Mouse (Mus musculus) thymus, postnatal 0 days (tissue): ENCODE data around the gene Kdm2a. TPM values are rescaled to one million over a fixed set of nuclear protein-coding genes. Genes with fewer than 3 reads are reported as not detected.
"Not testable (repeated sequence)": the region's sequence is repeated elsewhere in the genome, so short reads cannot be mapped to it uniquely, and the experiment has no call there.

Experiments
- DNase-seq: peaks from one replicate; pipeline ENCODE4 v3.0.0-alpha.2; 2015; ENCODE audit warnings: low spot score
- polyA plus RNA-seq: library from polyadenylated mRNA; unstranded; fragments of >200 nt; fragmentation: Nextera tagmentation; extraction: Ambion mirVana; gene quantifications from 2 replicates; pipeline ENCODE4 v1.2.1, GENCODE M21; 2015

Kdm2a gene
- polyA plus RNA-seq, 1 experiment from 2014 or later = 26.0 TPM

- DNase-seq = peak; percentile 64
Measured at GRCm38 (mm10) chr19:4417183-4417582, 19.1 kb upstream of the Kdm2a start.

GRCm38 (mm10) chr19:4414631-4415030 lies 16.5 kb upstream of the Kdm2a start:
- no peak for DNase-seq

- no peak for DNase-seq
Measured at GRCm38 (mm10) chr19:4409062-4409461, 11.0 kb upstream of the Kdm2a start.

GRCm38 (mm10) chr19:4404840-4405239 lies 6.8 kb upstream of the Kdm2a start:
- no peak for DNase-seq

DNA sequence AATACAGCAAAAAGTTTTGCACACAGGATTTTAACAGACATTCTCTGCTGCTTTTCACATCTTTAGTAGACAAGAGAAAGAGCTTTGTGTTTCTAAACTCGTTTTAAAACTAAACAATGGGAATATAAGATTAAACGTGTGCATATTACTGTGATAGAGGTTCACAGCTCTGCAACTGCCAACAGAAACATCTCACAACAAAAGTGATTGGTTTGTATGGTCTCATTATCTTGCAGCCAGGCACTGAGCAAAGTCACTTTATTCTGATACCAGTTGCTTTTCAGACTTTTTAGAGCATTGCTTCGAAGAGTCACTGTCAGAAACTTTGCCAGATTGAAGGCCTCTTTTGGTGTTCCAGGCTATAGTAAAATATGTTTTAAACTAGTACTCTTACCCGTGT lies 874 bp upstream of the Kdm2a start:
- no peak for DNase-seq

GRCm38 (mm10) chr19:4398630-4398948 lies 504 bp upstream of the Kdm2a start:
- DNase-seq = no peak

DNA sequence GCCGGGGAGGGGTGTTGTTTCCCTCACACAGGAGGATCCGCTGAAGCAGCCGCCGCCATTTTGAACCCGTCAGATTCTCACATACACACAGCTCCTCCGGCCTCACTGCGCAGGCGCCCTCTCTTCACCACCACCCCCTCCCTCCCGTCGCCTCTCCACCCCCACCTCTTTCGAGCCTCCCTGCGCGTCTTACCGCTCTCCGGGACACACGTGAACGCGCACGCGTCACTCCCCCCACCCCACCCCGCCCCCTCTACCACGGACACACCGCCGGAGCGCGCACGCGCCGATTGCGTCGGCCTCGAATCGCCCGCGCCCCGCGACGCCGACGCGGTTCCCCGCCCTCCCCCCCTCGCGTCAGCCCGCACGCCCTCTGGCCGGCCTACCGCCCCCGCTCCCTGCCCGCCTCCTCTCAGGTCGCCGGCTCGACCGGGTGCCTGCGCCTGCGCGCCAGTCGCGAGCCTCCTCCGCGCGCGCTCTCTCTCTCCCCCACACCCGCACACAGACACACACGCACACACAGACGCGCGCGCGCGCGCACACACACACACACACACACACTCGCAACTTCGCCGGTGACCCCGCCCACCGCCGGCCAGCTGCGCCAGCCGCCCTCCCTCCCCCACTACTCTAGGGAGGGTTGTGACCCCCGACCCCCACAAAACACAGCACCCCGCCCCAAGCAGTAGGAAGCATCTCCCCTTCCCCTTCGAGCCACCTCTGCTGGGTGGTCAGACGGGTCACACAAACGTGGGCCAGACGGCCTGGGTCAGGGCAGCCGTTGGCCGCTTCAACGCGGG lies 887 bp downstream of the Kdm2a start:
- DNase-seq = peak; percentile 98

DNA sequence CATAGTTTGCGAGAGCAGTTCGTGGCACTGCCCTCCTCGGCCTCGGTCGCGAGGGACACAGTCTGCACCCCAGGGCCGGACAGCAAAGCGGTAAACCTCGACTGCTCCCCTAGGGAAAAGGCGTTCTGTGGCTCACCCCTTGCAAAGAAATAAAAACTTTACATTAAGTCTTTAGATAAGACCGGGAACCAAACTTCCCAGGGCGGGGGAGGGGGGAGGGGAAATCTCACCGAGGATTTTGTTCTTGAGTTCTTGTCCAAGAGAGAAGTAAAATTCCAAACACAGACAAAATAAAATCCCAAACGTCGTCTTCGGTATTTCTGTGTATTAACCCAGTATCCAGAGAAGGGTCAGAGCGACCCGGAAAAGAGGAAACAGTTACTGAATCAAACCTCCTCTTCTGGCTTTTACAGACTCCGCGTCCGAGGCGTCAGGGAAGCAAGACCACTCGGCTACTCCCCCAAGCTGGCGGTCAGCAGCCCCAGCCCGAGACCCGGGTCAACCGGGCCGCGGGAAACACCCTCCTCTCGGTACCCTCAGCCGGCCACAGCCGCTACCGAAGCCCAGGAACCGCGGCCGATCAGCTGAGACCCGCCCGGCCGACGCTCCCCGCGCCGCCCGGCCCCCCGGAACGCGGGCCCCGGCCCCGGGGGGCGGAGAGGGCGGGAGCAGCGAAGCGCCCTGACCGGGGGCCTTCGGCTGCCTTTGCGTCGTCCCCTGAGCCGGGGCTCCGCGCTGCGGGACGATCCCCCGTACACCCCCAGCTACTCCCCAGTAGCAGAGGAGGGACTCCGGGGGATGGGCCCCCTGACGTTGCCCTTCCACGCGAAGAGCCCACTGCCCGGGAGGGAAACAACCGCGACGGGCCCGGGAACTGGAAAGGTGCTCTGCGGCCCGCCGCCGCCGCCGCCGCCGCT lies 1.7 kb downstream of the Kdm2a start:
- DNase-seq = peak; percentile 26

- no peak for DNase-seq
Measured at GRCm38 (mm10) chr19:4387276-4387675, 10.8 kb downstream of the Kdm2a start.

DNA sequence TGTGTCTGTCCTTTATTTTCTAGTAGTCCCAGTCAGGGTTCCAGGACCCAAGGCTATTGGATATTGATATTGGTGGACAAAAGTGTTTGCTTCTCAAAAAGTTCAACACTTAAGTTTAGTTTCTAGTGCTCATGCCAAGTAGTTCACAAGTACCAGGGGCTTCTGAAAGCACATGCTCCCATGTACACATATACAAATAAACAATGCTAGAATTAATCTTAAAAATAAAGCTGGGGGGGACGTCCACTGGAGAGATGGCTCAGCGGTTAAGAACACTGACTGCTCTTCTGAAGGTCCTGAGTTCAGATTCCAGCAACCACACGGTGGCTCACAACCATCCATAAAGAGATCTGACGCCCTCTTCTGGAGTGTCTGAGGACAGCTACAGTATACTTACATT lies 13.1 kb downstream of the Kdm2a start:
- DNase-seq = no peak

DNA sequence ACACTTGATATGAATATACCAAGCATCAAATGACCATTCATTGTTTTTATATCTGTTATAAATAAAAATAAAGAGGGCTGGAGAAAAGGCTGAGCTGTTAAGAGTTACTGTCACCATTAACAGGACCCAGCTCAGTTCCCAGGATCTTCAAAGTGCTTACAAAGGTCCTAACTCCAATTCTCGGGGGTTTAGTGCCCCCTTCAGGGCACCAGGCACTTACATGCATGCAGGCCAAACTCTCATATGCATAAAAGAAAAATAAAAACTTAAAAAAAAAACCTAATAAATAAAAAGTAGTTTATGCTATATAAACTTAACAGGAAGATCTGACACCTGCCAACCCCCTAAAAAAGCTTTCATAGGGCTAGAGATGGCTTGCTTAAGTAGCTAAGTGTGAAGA lies 13.8 kb downstream of the Kdm2a start:
- DNase-seq = peak; percentile 15

DNA sequence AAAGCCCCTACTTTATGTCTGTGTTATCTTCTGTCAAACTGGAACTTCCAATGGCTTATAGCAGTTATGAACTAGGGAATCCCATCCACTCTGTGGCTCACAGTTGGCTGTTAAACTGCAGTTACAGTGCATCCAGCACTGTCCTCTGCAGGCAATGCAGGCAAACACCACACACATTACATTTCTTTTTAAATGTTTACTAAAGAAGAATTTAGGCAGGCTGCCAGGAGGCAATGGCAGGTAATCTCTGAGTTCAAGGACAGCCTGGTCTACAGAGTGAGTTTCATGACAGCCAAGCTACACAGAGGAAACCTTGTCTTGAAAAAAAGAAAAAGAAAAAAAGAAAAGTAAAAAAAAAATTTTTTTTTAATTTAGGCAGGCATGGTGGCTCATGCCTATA lies 14.8 kb downstream of the Kdm2a start:
- no peak for DNase-seq

DNA sequence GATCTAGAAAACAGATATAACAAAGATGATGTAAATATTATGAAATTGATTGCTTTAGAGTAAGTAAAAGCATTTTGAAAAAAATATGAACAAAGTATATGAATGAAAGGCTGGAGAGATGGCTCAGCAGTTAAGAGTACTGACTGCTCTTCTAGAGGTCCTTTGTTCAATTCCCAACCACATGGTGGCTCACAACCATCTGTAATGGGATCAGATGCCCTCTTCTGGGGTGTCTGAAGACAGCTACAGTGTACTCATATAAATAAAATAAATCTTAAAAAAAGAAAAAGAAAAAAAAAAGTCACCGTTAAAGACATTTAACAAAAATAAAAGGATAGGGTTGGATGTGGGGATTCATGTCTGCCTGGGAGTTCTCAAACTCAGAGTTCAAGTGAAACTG lies 15.8 kb downstream of the Kdm2a start:
- DNase-seq = not testable (repeated sequence)

- no peak for DNase-seq
Measured at GRCm38 (mm10) chr19:4370656-4371055, 27.4 kb downstream of the Kdm2a start.

DNA sequence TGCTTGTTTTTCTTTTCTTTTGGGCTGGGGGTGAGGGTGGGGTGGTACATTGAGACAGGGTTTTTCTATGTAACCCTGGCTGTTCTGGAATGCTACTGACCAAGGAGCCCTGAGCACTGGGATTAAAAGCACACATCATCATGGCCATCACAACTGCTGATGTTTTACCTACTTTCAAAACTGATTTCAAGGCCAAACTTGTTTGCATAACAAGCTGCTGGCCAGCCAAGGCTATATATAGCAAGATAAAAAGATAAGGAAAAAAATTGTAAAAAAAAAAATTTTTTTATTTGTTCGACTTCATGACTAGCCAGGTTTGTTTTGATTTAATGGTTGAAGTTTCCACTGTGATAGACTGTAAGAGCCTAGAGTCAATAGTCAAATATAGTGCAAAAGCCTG lies 27.8 kb downstream of the Kdm2a start:
- no peak for DNase-seq

DNA sequence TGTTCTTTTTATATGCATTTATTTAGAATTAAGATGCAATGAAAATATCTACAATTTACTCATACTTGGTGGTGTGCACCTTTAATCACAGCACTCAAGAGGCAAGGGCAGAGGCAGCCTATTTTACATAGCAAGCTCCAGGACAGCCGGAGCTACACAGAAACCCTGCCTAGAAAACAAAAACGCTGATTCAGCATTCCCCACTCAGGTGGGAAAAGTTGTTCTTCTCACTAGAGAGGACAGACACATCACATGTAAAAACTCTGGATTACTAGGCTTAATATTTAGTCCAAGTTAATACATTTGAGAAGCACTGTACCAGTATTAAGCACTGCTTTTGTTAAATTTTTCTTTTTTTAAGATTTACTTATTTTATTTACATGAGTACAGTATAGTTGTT lies 48.6 kb downstream of the Kdm2a start:
- DNase-seq = no peak

DNA sequence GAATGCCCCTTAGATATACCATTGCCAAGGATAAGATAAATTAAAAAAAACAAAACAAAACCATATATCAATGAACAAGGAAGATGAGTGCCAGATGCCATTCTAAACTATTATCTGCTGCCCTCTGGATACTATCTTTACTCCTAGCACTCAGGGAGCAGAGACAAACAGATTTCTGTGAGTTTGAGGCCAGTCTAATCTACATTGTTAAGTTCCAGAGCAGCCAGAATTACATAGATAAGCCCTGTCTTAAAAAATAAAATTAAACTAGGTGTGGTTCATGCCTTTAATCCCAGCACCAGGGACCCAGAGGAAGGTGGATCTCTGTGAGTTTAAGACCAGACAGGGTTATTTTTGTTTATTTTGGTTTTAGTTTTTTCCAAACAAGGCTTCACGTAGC lies 51.6 kb downstream of the Kdm2a start:
- no peak for DNase-seq

DNA sequence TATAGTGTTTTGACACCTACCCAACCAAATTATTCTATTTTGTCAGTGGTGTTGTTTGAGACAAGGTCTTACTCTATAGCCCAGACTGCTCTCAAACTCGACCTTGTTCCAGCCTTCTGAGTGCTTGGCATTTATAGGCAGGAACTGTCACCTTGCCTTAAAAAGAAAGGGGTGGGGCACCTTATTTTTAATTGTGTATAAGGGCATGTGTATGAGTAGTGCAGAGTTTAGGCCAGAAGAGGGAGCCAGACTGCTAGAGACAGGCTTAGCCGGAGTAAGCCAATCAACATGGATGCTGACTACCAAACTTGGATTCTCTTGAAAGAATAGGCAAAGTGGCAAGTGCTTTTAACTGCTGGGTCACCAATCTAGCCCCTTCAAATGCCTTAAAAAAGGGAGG lies 59.9 kb downstream of the Kdm2a start:
- peak; percentile 81 for DNase-seq

DNA sequence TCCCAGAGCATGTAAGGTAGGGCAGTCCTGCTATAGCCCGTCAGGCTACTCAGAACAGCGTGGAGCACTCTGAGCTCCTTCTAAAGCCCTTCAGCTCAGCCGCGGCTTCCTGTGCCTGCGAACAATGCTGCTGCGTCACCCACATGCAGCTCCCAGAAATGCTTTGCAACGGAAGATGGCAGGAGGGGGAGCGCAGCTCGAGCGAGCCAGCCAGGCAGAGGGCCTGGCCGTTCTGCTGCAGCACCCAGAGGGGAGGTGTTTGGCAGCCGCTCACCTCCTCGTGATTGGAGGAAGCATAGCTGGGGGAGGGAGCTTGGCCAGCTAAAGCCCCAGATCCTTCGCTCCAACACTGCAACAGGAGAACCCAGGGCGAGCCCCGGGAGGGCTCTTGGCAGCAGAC lies 64.3 kb downstream of the Kdm2a start:
- DNase-seq = peak; percentile 92

- DNase-seq = no peak
Measured at GRCm38 (mm10) chr19:4333100-4333775, 64.8 kb downstream of the Kdm2a start.

- peak; percentile 53 for DNase-seq
Measured at GRCm38 (mm10) chr19:4332653-4333052, 65.4 kb downstream of the Kdm2a start.

GRCm38 (mm10) chr19:4331273-4331672 lies 66.8 kb downstream of the Kdm2a start:
- no peak for DNase-seq
